Mouse (Mus musculus) kidney, postnatal 0 days (tissue): Measurements from ENCODE around the gene Gm5797. TPM values are rescaled to one million over a fixed set of nuclear protein-coding genes. Genes with fewer than 3 reads are reported as not detected.
"Not testable (repeated sequence)": the region's sequence is repeated elsewhere in the genome, so short reads cannot be mapped to it uniquely, and the experiment has no call there.

Experiments
- ATAC-seq: fragments of 200-750 bp; cut with Nextera tagmentation; replicated peaks from 2 replicates; pipeline ENCODE4 v1.8.0; 2017; ENCODE audit warnings: low read depth, moderate number of reproducible peaks, moderate TSS enrichment, moderate library complexity; ENCODE audit not compliant: low FRiP score
- DNase-seq: peaks from one replicate; pipeline ENCODE4 v3.0.0-alpha.2; 2016; ENCODE audit warnings: low spot score
- H3K27ac ChIP-seq: fragments of 300-500 bp; sonication (generic); 2 replicates; pipeline ENCODE4 v1.5.1; 2014; ENCODE audit warnings: mild to moderate bottlenecking
- H3K27me3 ChIP-seq: fragments of 300-500 bp; sonication (generic); 2 replicates; pipeline ENCODE4 v1.6.1; 2014; ENCODE audit warnings: low read length, mixed read lengths; ENCODE audit not compliant: insufficient read depth
- H3K36me3 ChIP-seq: fragments of 300-500 bp; sonication (generic); 2 replicates; pipeline ENCODE4 v1.6.1; 2014; ENCODE audit warnings: low read length, mixed read lengths; ENCODE audit not compliant: insufficient read depth
- H3K4me1 ChIP-seq: fragments of 300-500 bp; sonication (generic); replicated peaks from 2 replicates; pipeline ENCODE4 v1.6.1; 2014; ENCODE audit warnings: antibody characterized with exemption, low read length, mixed read lengths; ENCODE audit not compliant: insufficient read depth
- H3K4me2 ChIP-seq: fragments of 300-500 bp; sonication (generic); 2 replicates; pipeline ENCODE4 v1.6.1; 2014; ENCODE audit warnings: mild to moderate bottlenecking, low read length, moderate library complexity, mixed read lengths
- H3K4me3 ChIP-seq: fragments of 300-500 bp; sonication (generic); replicated peaks from 2 replicates; pipeline ENCODE4 v1.5.1; 2014; ENCODE audit warnings: low read depth, low read length
- H3K9ac ChIP-seq: fragments of 300-500 bp; sonication (generic); 2 replicates; pipeline ENCODE4 v1.6.1; 2014; ENCODE audit warnings: low read depth, low read length
- H3K9me3 ChIP-seq: fragments of 300-500 bp; sonication (generic); replicated peaks from 2 replicates; pipeline ENCODE4 v1.6.1; 2016; ENCODE audit warnings: low read length, inconsistent platforms, mixed read lengths
- WGBS: fragments of 180-500 bp; shearing (Covaris S2); extraction: QIAGEN DNeasy Blood & Tissue Kit; methylation state at CpG from one replicate; pipeline ENCODE4 v1.1.7; 2014; 5-methylcytosine and 5-hydroxymethylcytosine counted together
- polyA plus RNA-seq: library from polyadenylated mRNA; unstranded; fragments of >200 nt; fragmentation: Nextera tagmentation; extraction: Ambion mirVana; gene quantifications from 2 replicates; pipeline ENCODE4 v1.2.1, GENCODE M21; 2015

Gene Gm5797
- polyA plus RNA-seq, result not detected in 2 replicates

DNA sequence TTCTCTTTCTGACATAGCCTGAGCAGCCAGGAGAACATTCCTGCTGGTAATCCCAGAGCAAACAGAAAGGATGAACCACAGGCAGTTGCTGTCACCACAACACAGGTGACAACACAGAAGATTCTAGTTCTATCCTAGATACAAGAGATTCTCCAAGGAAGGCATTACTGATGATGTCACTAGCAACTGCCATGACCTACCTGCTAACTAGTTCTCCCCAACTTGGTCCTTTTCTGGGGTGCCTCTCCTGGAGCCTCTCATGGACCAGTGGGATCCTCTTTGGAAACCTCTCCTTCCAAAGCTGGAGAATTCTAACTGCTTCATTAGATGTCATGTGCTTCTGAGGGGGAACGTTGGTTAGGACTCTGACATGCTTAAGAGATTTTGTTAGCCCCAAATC lies at the start of gene Gm5797:
Gene Gm5797 (minus strand): TSS at position 101 of the 400 bp plus-strand sequence.
- not testable (repeated sequence) for H3K4me2 ChIP-seq, H3K9me3 ChIP-seq, H3K27me3 ChIP-seq, H3K4me1 ChIP-seq, DNase-seq, H3K4me3 ChIP-seq, ATAC-seq, H3K27ac ChIP-seq, H3K36me3 ChIP-seq, H3K9ac ChIP-seq
- no CpG with 5 or more reads among the region's 1 CpGs for WGBS

DNA sequence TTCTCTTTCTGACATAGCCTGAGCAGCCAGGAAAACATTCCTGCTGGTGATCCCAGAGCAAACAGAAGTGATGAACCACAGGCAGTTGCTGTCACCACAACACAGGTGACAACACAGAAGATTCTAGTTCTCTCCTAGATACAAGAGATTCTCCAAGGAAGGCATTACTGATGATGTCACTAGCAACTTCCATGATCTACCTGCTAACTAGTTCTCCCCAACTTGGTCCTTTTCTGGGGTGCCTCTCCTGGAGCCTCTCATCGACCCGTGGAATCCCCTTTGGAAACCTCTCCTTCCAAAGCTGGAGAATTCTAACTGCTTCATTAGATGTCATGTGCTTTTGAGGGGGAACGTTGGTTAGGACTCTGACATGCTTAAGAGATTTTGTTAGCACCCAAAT lies 32.8 kb upstream of the Gm5797 start, which contains the start of gene Gm8374:
Gene Gm8374 (minus strand): TSS at position 101 of the 400 bp plus-strand sequence.
- WGBS, result 89% methylated on average over 3 of the region's 3 CpGs
- DNase-seq, H3K27me3 ChIP-seq: not testable (repeated sequence)

DNA sequence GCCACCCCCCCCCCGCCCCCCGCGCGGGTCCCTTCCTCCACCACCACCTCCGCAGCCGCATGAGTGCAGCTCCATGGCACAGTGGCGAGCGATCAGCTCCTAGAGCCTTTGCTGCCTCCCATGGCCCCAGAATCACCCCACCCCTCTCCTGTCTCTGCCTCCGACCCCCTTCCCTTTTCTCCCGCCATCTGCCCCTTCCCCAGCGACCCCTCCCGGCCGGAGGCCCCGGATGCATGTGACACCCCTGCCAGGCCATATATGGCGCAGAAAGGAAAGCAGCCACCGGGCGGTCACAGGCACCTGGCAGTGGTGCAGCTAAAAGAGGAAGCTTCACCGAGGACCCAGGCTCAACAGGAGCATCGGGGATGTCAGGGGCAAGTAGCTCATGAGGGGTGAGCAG lies 17.1 kb downstream of the Gm5797 start:
- H3K36me3 ChIP-seq, H3K27ac ChIP-seq, H3K9me3 ChIP-seq, ATAC-seq, H3K4me1 ChIP-seq, H3K27me3 ChIP-seq, H3K9ac ChIP-seq: not testable (repeated sequence)
- H3K4me3 ChIP-seq, result peak overlapping the region; percentile 34
- peak overlapping the region; percentile 62 for H3K4me2 ChIP-seq
- DNase-seq, result peak; percentile 0
- 3% methylated on average over 12 of the region's 19 CpGs for whole genome bisulfite sequencing

More for the DNA sequence above, 32.8 kb upstream of the Gm5797 start, which contains the start of gene Gm8374:
- not testable (repeated sequence) for ATAC-seq, H3K27ac ChIP-seq, H3K9me3 ChIP-seq, H3K4me3 ChIP-seq, H3K36me3 ChIP-seq, H3K4me2 ChIP-seq, H3K9ac ChIP-seq, H3K4me1 ChIP-seq

- Histone ChIP-seq H3K4me2 (peak within 1 kb of the TSS; percentile 62), H3K4me3 (peak within 1 kb of the TSS; percentile 34)
- H3K27ac ChIP-seq, H3K9ac ChIP-seq, H3K27me3 ChIP-seq, H3K36me3 ChIP-seq, H3K9me3 ChIP-seq, ATAC-seq, DNase-seq, H3K4me1 ChIP-seq: not testable (repeated sequence)
- 0% methylated on average over 17 of the region's 35 CpGs for WGBS
These were observed 17.5 kb downstream of the Gm5797 start, which contains the start of gene Gm3739 for GRCm38 (mm10) chr14:7314661-7315060. Gene Gm3739, minus strand, starts transcription at chr14:7315049.

Other genes with a start within 250 kb of the Gm5797 start
- 0.70 and 0.83 TPM in 2 replicates for gene Gm3696, start 231.8 kb downstream of the Gm5797 start, polyA plus RNA-seq
- gene Gm6676, start 207.0 kb downstream of the Gm5797 start, polyA plus RNA-seq, result not detected in 2 replicates
- gene Gm3512, start 157.9 kb downstream of the Gm5797 start, polyA plus RNA-seq, result 2.9 and 3.2 TPM in 2 replicates
- not detected in 2 replicates for gene Gm16434, start 137.9 kb downstream of the Gm5797 start, polyA plus RNA-seq
- not detected in 2 replicates for gene Gm3727, start 67.7 kb downstream of the Gm5797 start, polyA plus RNA-seq
- gene Gm3739, start 17.3 kb downstream of the Gm5797 start, polyA plus RNA-seq, result 0.41 and 0.54 TPM in 2 replicates
- gene Gm8374, start 32.7 kb upstream of the Gm5797 start, polyA plus RNA-seq, result not detected in 2 replicates
- not detected in 2 replicates for gene Gm3755, start 118.5 kb upstream of the Gm5797 start, polyA plus RNA-seq
- gene Gm3752, start 151.4 kb upstream of the Gm5797 start, polyA plus RNA-seq, result 0.18 and 0.42 TPM in 2 replicates
- 0.22 and 0.38 TPM in 2 replicates for gene Gm3558, start 236.2 kb upstream of the Gm5797 start, polyA plus RNA-seq